Mouse (Mus musculus): Measurements from ENCODE around the gene Elavl2.

GRCm38 (mm10) chr4:91233599-91233998 lies 167.0 kb downstream of the Elavl2 start:
- TF ChIP-seq CTCF (IDR thresholded peaks at IDR 0.05; ENCODE audit: borderline replicate concordance, extremely low read depth, insufficient read depth, insufficient read length) = no peak
- TF ChIP-seq POLR2A (IDR thresholded peaks at IDR 0.05; ENCODE audit: borderline replicate concordance, extremely low read depth, insufficient read depth, insufficient read length, poor library complexity, severe bottlenecking) = no peak

All from brain, embryonic 14.5 days (tissue).